Mouse (Mus musculus): ENCODE data around the gene Parvb.

Gene Parvb

GRCm38 (mm10) chr15:84217969-84218782 is 13.7 kb upstream of the Parvb start:
- DNase-seq (ENCODE audit: low spot score) = no peak

- DNase-seq (ENCODE audit: low spot score) = no peak
Measured at GRCm38 (mm10) chr15:84218783-84219271, 13.0 kb upstream of the Parvb start.

GRCm38 (mm10) chr15:84221539-84221938 is 10.3 kb upstream of the Parvb start:
- no peak for DNase-seq (ENCODE audit: low spot score)

GRCm38 (mm10) chr15:84223423-84223822 is 8.4 kb upstream of the Parvb start:
- no peak for DNase-seq (ENCODE audit: low spot score)

GRCm38 (mm10) chr15:84224779-84225178 is 7.1 kb upstream of the Parvb start:
- no peak for DNase-seq (ENCODE audit: low spot score)

GRCm38 (mm10) chr15:84226918-84227317 is 4.9 kb upstream of the Parvb start:
- DNase-seq (ENCODE audit: low spot score) = no peak

GRCm38 (mm10) chr15:84230661-84231060 is 1.2 kb upstream of the Parvb start:
- DNase-seq (ENCODE audit: low spot score) = no peak

- DNase-seq (ENCODE audit: low spot score) = no peak
Measured at GRCm38 (mm10) chr15:84231113-84231712, 630 bp upstream of the Parvb start.

GRCm38 (mm10) chr15:84232609-84233008 is 766 bp downstream of the Parvb start:
- no peak for DNase-seq (ENCODE audit: low spot score)

- no peak for DNase-seq (ENCODE audit: low spot score)
Measured at GRCm38 (mm10) chr15:84234794-84235581, 3.1 kb downstream of the Parvb start.

GRCm38 (mm10) chr15:84235646-84236045 is 3.8 kb downstream of the Parvb start:
- DNase-seq (ENCODE audit: low spot score) = no peak

GRCm38 (mm10) chr15:84238552-84238951 is 6.7 kb downstream of the Parvb start:
- no peak for DNase-seq (ENCODE audit: low spot score)

GRCm38 (mm10) chr15:84238991-84239401 is 7.2 kb downstream of the Parvb start:
- no peak for DNase-seq (ENCODE audit: low spot score)

GRCm38 (mm10) chr15:84241520-84241919 is 9.7 kb downstream of the Parvb start:
- no peak for DNase-seq (ENCODE audit: low spot score)

GRCm38 (mm10) chr15:84245104-84245503 is 13.3 kb downstream of the Parvb start:
- no peak for DNase-seq (ENCODE audit: low spot score)

GRCm38 (mm10) chr15:84246195-84246594 is 14.4 kb downstream of the Parvb start:
- DNase-seq (ENCODE audit: low spot score) = no peak

GRCm38 (mm10) chr15:84247309-84247708 is 15.5 kb downstream of the Parvb start:
- DNase-seq (ENCODE audit: low spot score) = no peak

- no peak for DNase-seq (ENCODE audit: low spot score)
Measured at GRCm38 (mm10) chr15:84251227-84251626, 19.4 kb downstream of the Parvb start.

GRCm38 (mm10) chr15:84252645-84253044 is 20.8 kb downstream of the Parvb start:
- no peak for DNase-seq (ENCODE audit: low spot score)

- no peak for DNase-seq (ENCODE audit: low spot score)
Measured at GRCm38 (mm10) chr15:84253757-84254156, 21.9 kb downstream of the Parvb start.

GRCm38 (mm10) chr15:84254387-84254786 is 22.5 kb downstream of the Parvb start:
- no peak for DNase-seq (ENCODE audit: low spot score)

GRCm38 (mm10) chr15:84256254-84256850 is 24.5 kb downstream of the Parvb start:
- no peak for DNase-seq (ENCODE audit: low spot score)

Measured in left cerebral cortex, adult 11 months (tissue).